Mouse (Mus musculus) stomach, postnatal 0 days (tissue): Measurements from ENCODE around the gene Casp9.

Source experiments
- CTCF ChIP-seq: IDR thresholded peaks from 2 replicates; pipeline ENCODE4 v1.5.1; 2016; ENCODE audit warnings: antibody characterized with exemption, low read depth, mild to moderate bottlenecking, moderate library complexity
- EP300 ChIP-seq: optimal IDR thresholded peaks from 2 replicates; pipeline ENCODE3; 2016; ENCODE audit warnings: antibody characterized with exemption

DNA sequence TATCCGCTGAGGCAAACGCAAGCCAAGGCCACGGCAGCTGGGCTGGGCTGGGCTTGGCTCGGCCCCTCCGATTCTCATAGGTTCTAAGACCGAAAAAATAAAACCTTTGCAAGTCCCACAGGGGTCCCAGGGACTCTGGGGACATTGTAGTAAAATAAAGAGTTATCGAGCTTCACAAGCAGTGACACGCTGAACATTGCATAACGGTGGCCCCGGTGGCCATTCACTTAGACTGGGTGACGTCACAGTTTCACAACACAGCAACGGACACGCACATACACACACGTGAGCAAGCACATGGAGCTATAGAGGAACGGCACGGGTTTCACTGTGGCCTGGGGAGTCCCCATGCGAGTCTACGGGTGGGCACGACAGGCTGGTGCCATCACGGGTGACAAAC, 65.1 kb downstream of the Casp9 start:
- no peak for TF ChIP-seq CTCF
- no peak for TF ChIP-seq EP300
